Mouse (Mus musculus) midbrain, embryonic 16.5 days (tissue): ENCODE measurements around the gene Rnf227. TPM values are rescaled to one million over a fixed set of nuclear protein-coding genes. Genes with fewer than 3 reads are reported as not detected.
A peak's percentile ranks its signal among the peaks of the same experiment; 100 is the strongest.

Source experiments
- ATAC-seq: fragments of 200-750 bp; cut with Nextera tagmentation; 2 replicates; pipeline ENCODE4 v1.8.0; 2017; ENCODE audit warnings: moderate TSS enrichment
- H3K27ac ChIP-seq: fragments of 300-500 bp; sonication (generic); 2 replicates; pipeline ENCODE4 v1.5.1; 2014; ENCODE audit warnings: mild to moderate bottlenecking, low read length, mixed read lengths
- H3K27me3 ChIP-seq: fragments of 300-500 bp; sonication (generic); 2 replicates; pipeline ENCODE4 v1.6.1; 2014; ENCODE audit warnings: low read depth, low read length, mixed read lengths; ENCODE audit not compliant: control insufficient read depth, insufficient read depth
- H3K36me3 ChIP-seq: fragments of 300-500 bp; sonication (generic); 2 replicates; pipeline ENCODE4 v1.6.1; 2014; ENCODE audit warnings: mild to moderate bottlenecking, low read length, moderate library complexity, mixed read lengths; ENCODE audit not compliant: control insufficient read depth, insufficient read depth
- H3K4me1 ChIP-seq: fragments of 300-500 bp; sonication (generic); 2 replicates; pipeline ENCODE4 v1.6.1; 2014; ENCODE audit warnings: mild to moderate bottlenecking, low read length, mixed read lengths; ENCODE audit not compliant: control insufficient read depth, insufficient read depth
- H3K4me2 ChIP-seq: fragments of 300-500 bp; sonication (generic); 2 replicates; pipeline ENCODE4 v1.6.1; 2014; ENCODE audit warnings: mild to moderate bottlenecking, low read length, mixed read lengths
- H3K4me3 ChIP-seq: fragments of 300-500 bp; sonication (generic); 2 replicates; pipeline ENCODE4 v1.5.1; 2014; ENCODE audit warnings: low read depth, mild to moderate bottlenecking, low read length, moderate library complexity, mixed read lengths
- H3K9ac ChIP-seq: fragments of 300-500 bp; sonication (generic); 2 replicates; pipeline ENCODE4 v1.6.1; 2014; ENCODE audit warnings: low read depth, low read length, mixed read lengths
- H3K9me3 ChIP-seq: fragments of 300-500 bp; sonication (generic); replicated peaks from 2 replicates; pipeline ENCODE4 v1.6.1; 2014; ENCODE audit warnings: mild to moderate bottlenecking, low read length, mixed read lengths; ENCODE audit not compliant: control insufficient read depth, poor library complexity, severe bottlenecking
- WGBS: fragments of 180-500 bp; shearing (Covaris S2); extraction: QIAGEN DNeasy Blood & Tissue Kit; methylation state at CpG from one replicate; pipeline ENCODE4 v1.1.7; 2014; 5-methylcytosine and 5-hydroxymethylcytosine counted together
- polyA plus RNA-seq: library from polyadenylated mRNA; unstranded; fragments of >200 nt; fragmentation: Nextera tagmentation; extraction: Ambion mirVana; gene quantifications from 2 replicates; pipeline ENCODE4 v1.2.1, GENCODE M21; 2015

Gene Rnf227
- 297 and 334 TPM in 2 replicates for polyA plus RNA-seq

GRCm38 (mm10) chr11:69340161-69341131 lies at the start of gene Rnf227:
Gene Rnf227 (plus strand): TSS chr11:69340461.
- Histone ChIP-seq H3K4me1 (peaks cover 15% of the 10 kb centered on the region), H3K9ac (peak within 1 kb of the TSS; percentile 85), H3K4me2 (peak within 1 kb of the TSS; percentile 92), H3K27me3 (no peaks in the 10 kb centered on the region), H3K9me3 (no peaks in the 10 kb centered on the region), H3K27ac (peak within 1 kb of the TSS; percentile 97), H3K36me3 (peaks cover 8% of the 10 kb centered on the region), H3K4me3 (peak within 1 kb of the TSS; percentile 66)
- WGBS: 1% methylated on average over 95 of the region's 99 CpGs
- ATAC-seq: peak; percentile 94

DNA sequence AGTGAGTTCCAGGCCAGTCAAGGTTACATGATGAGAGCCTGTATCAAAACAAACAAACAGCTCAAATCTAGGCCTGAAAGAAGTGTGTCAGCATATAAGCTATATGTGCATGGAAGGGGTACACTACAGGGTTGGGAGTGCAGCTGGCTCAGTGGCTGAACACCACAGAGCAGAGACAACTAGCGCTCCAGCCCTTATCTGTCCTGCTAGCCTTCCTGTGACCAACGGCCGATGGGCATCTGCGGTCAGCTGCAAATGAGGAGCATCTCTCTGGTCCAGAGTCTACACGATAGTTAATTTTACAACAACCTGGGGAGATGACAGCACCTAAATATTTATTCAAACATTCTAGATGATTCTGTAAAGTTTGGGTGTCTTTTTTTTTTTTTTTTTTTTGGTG lies 49.1 kb upstream of the Rnf227 start:
- Histone ChIP-seq H3K27me3 (no peaks in the 10 kb centered on the region), H3K36me3 (no peaks in the 10 kb centered on the region), H3K27ac (no peak overlapping the region), H3K9me3 (no peaks in the 10 kb centered on the region), H3K4me1 (no peaks in the 10 kb centered on the region), H3K4me2 (no peak overlapping the region), H3K4me3 (no peak overlapping the region), H3K9ac (no peak overlapping the region)
- no peak for ATAC-seq
- WGBS: 96% methylated on average over 5 of the region's 5 CpGs

DNA sequence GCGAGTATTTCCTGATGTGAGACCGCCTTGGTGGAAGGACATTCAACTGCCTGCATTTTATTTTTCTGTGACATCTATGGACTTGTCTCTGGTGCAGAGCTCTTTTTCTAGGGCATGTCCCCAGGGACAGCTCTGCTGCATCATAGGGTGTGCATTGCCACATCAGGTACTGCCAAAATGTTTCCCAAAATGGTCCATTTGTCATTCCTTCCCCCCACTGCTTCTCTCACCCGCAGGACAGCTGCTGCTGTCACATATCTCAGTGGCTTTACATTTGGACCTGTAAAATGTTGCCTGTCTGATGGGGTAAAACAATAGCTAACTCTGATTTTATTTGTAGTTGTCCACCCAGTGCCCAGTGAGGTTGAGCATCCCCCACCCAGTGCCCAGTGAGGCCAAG lies 45.0 kb upstream of the Rnf227 start:
- Histone ChIP-seq H3K27ac (no peak overlapping the region), H3K9ac (no peak overlapping the region), H3K4me3 (no peak overlapping the region), H3K36me3 (peaks cover 6% of the 10 kb centered on the region), H3K9me3 (no peaks in the 10 kb centered on the region), H3K4me2 (no peak overlapping the region), H3K4me1 (no peaks in the 10 kb centered on the region), H3K27me3 (no peaks in the 10 kb centered on the region)
- no peak for ATAC-seq
- WGBS: 95% methylated on average over 3 of the region's 3 CpGs

- 86% methylated on average over 2 of the region's 2 CpGs for WGBS
- Histone ChIP-seq H3K4me1 (no peaks in the 10 kb centered on the region), H3K4me3 (no peak overlapping the region), H3K4me2 (no peak overlapping the region), H3K9me3 (no peaks in the 10 kb centered on the region), H3K27ac (no peak overlapping the region), H3K36me3 (peaks cover 13% of the 10 kb centered on the region), H3K27me3 (no peaks in the 10 kb centered on the region), H3K9ac (no peak overlapping the region)
- no peak for ATAC-seq
These were observed 42.5 kb upstream of the Rnf227 start for GRCm38 (mm10) chr11:69297799-69298198.

DNA sequence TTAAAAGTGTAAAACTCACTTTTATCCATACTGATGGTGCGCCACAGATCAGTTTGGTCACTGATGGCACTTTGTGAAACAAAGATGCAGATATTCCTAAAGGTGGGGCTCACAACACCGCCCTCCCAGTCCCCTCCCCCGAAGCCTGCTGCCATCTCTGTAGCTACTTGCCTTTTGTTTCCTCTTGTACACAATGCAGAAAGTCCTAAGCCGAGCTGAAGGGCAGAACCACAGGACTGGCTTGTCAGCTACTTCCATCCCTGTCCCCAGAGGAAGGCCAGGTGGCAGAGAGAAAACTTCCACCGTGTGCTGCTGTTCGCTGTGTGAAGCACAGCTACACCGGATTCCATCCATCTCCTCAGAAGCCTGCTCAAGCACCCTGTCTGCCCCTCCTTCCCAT lies 42.0 kb upstream of the Rnf227 start:
- Histone ChIP-seq H3K9me3 (no peaks in the 10 kb centered on the region), H3K27ac (no peak overlapping the region), H3K4me2 (no peak overlapping the region), H3K9ac (no peak overlapping the region), H3K27me3 (no peaks in the 10 kb centered on the region), H3K4me1 (no peaks in the 10 kb centered on the region), H3K4me3 (no peak overlapping the region), H3K36me3 (peaks cover 13% of the 10 kb centered on the region)
- 64% methylated on average over 7 of the region's 7 CpGs for WGBS
- ATAC-seq: no peak

DNA sequence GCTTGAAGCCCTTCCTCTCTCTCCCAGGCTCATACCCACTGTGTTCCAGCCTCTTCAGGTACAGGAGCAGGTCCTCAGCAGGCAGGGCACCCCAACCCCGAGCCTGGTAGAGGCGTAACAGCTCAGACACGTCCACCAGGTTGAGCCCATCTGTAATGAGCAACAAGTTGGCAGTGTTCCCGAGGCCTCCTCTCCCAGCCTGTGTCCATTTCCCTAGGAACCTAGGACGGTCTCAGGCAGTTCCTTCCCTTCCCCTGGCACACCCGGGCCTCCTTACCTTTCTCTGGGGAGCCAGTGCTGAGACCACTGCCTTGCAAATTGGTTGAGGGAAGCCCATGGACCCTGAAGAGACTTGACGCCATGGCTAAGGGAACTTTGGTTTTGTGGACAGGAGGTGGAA lies 37.4 kb upstream of the Rnf227 start:
- H3K4me1 ChIP-seq: no peaks in the 10 kb centered on the region
- peaks cover 25% of the 10 kb centered on the region for H3K36me3 ChIP-seq
- H3K4me3 ChIP-seq: no peak overlapping the region
- no peak overlapping the region for H3K9ac ChIP-seq
- H3K27ac ChIP-seq: no peak overlapping the region
- H3K9me3 ChIP-seq: no peaks in the 10 kb centered on the region
- no peak overlapping the region for H3K4me2 ChIP-seq
- no peak for ATAC-seq
- 88% methylated on average over 7 of the region's 7 CpGs for WGBS
- no peaks in the 10 kb centered on the region for H3K27me3 ChIP-seq

DNA sequence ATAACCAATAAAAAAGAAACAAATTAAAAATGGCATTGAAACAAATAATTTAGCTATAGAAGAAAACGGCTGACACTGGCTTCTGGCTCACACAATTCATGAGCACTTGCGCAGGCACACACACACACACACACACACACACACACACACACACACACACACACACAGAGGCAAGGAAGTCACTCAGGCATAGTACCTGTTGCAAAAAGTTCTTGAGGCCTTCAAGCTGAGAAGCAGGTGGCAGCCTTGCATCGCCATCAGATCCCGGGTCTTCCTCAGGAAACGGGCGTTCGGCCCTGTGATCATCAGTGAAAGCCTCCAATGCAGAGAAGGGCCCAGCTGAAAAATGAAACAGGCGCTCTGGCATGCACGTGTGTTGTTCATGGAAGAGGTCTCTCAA lies 35.0 kb upstream of the Rnf227 start:
- Histone ChIP-seq H3K4me3 (no peak overlapping the region), H3K36me3 (peaks cover 27% of the 10 kb centered on the region), H3K4me1 (no peaks in the 10 kb centered on the region), H3K9ac (no peak overlapping the region), H3K9me3 (no peaks in the 10 kb centered on the region), H3K27ac (no peak overlapping the region), H3K27me3 (no peaks in the 10 kb centered on the region), H3K4me2 (no peak overlapping the region)
- no peak for ATAC-seq
- 89% methylated on average over 9 of the region's 9 CpGs for WGBS

- Histone ChIP-seq H3K9ac (no peak overlapping the region), H3K36me3 (peaks cover 24% of the 10 kb centered on the region), H3K9me3 (no peaks in the 10 kb centered on the region), H3K27ac (no peak overlapping the region), H3K27me3 (no peaks in the 10 kb centered on the region), H3K4me1 (no peaks in the 10 kb centered on the region), H3K4me2 (no peak overlapping the region), H3K4me3 (no peak overlapping the region)
- WGBS: 97% methylated on average over 2 of the region's 2 CpGs
- no peak for ATAC-seq
These were observed 34.2 kb upstream of the Rnf227 start for GRCm38 (mm10) chr11:69306039-69306438.

DNA sequence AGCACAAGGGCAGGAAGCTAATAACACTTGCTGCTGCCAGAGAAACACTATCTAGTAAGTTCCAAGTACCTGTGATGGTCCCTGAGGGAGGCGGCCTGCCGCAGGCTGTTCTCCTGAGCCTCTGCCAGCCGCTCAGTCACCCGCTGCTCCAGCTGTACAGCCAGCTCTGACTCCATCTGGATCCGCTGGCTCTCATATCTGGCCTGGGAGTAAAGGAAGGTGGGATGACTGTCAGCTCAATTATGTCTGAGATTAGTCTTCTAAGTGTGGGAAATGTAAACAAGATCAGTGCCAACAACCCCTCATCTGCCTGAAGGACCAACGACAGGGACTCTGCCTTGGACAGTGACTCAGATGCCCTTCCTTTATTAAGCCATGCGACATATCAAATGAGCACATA lies 29.0 kb upstream of the Rnf227 start:
- WGBS: 70% methylated on average over 7 of the region's 7 CpGs
- Histone ChIP-seq H3K36me3 (peaks cover 27% of the 10 kb centered on the region), H3K27ac (no peak overlapping the region), H3K9ac (no peak overlapping the region), H3K4me1 (no peaks in the 10 kb centered on the region; the same call in 1 of the 2 replicates), H3K9me3 (no peaks in the 10 kb centered on the region), H3K4me3 (no peak overlapping the region), H3K27me3 (no peaks in the 10 kb centered on the region), H3K4me2 (no peak overlapping the region)
- no peak for ATAC-seq
